Mouse (Mus musculus) hindbrain, embryonic 14.5 days (tissue): ENCODE data around the gene Defb45. TPM values are rescaled to one million over a fixed set of nuclear protein-coding genes. Genes with fewer than 3 reads are reported as not detected.

Source experiments
- ATAC-seq: fragments of 200-750 bp; cut with Nextera tagmentation; 2 replicates; pipeline ENCODE4 v1.8.0; 2017; ENCODE audit warnings: moderate number of reproducible peaks, mild to moderate bottlenecking, moderate TSS enrichment, moderate library complexity; ENCODE audit not compliant: low FRiP score
- DNase-seq: peaks from one replicate; pipeline ENCODE4 v3.0.0-alpha.2; 2015; ENCODE audit warnings: low spot score
- H3K27ac ChIP-seq: fragments of 300-500 bp; sonication (generic); 2 replicates; pipeline ENCODE4 v1.5.1; 2014; ENCODE audit warnings: mild to moderate bottlenecking, moderate library complexity
- H3K27me3 ChIP-seq: fragments of 300-500 bp; sonication (generic); 2 replicates; pipeline ENCODE4 v1.6.1; 2014; ENCODE audit warnings: mild to moderate bottlenecking, low read length, mixed read lengths; ENCODE audit not compliant: control insufficient read depth, insufficient read depth
- H3K36me3 ChIP-seq: fragments of 300-500 bp; sonication (generic); replicated peaks from 2 replicates; pipeline ENCODE4 v1.6.1; 2014; ENCODE audit not compliant: control insufficient read depth, insufficient read depth
- H3K4me1 ChIP-seq: fragments of 300-500 bp; sonication (generic); replicated peaks from 2 replicates; pipeline ENCODE4 v1.6.1; 2014; ENCODE audit warnings: antibody characterized with exemption, low read length, mixed read lengths; ENCODE audit not compliant: control insufficient read depth, insufficient read depth
- H3K4me2 ChIP-seq: fragments of 300-500 bp; sonication (generic); replicated peaks from 2 replicates; pipeline ENCODE4 v1.6.1; 2014; ENCODE audit warnings: mild to moderate bottlenecking, moderate library complexity
- H3K4me3 ChIP-seq: fragments of 300-500 bp; sonication (generic); replicated peaks from 2 replicates; pipeline ENCODE4 v1.5.1; 2014; ENCODE audit warnings: mild to moderate bottlenecking, low read length
- H3K9ac ChIP-seq: fragments of 300-500 bp; sonication (generic); 2 replicates; pipeline ENCODE4 v1.6.1; 2014
- H3K9me3 ChIP-seq: fragments of 300-500 bp; sonication (generic); 2 replicates; pipeline ENCODE4 v1.6.1; 2016; ENCODE audit warnings: low read length; ENCODE audit not compliant: control insufficient read depth
- whole genome bisulfite sequencing: fragments of 180-500 bp; shearing (Covaris S2); extraction: QIAGEN DNeasy Blood & Tissue Kit; methylation state at CpG from one replicate; pipeline ENCODE4 v1.1.7; 2014; 5-methylcytosine and 5-hydroxymethylcytosine counted together
- polyA plus RNA-seq: library from polyadenylated mRNA; unstranded; fragments of >200 nt; fragmentation: Nextera tagmentation; extraction: Ambion mirVana; gene quantifications from 2 replicates; pipeline ENCODE4 v1.2.1, GENCODE M21; 2014

The Defb45 gene
- polyA plus RNA-seq, 1 experiment from 2014 or later = not detected

- ATAC-seq (no peak), DNase-seq (no peak)
- Histone ChIP-seq H3K27ac (no peak overlapping the region), H3K9me3 (no peaks in the 10 kb centered on the region), H3K4me1 (no peaks in the 10 kb centered on the region), H3K4me2 (no peak overlapping the region), H3K9ac (no peak overlapping the region), H3K4me3 (no peak overlapping the region), H3K27me3 (no peaks in the 10 kb centered on the region), H3K36me3 (no peaks in the 10 kb centered on the region)
- whole genome bisulfite sequencing = 81% methylated on average over 6 of the region's 6 CpGs
These were observed 17.3 kb upstream of the Defb45 start for GRCm38 (mm10) chr2:152616470-152616869.

DNA sequence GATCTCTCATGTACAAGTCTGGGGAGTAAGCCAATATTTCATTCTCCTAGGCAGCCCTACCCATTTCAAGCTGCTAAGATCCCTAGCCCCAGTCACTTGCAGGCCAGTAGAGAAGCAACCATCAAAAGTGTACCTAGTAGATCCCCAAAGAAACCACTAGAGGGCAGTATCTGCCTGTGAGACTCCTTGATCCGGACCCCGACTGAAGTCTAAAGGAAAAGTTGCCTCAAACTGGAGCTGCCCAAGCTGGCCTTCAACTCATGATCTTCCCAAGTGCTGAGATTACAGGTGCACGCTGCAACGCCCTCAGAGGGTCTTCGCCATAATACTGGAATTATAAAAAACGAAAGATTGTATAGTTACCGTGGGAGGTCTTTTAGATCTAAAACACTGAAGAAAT lies 16.4 kb upstream of the Defb45 start:
- no peaks in the 10 kb centered on the region for H3K9me3 ChIP-seq
- H3K36me3 ChIP-seq = no peaks in the 10 kb centered on the region
- WGBS = 10% methylated on average over 7 of the region's 7 CpGs
- H3K9ac ChIP-seq = no peak overlapping the region
- H3K27me3 ChIP-seq = no peaks in the 10 kb centered on the region
- H3K27ac ChIP-seq = no peak overlapping the region
- no peak overlapping the region for H3K4me2 ChIP-seq
- H3K4me1 ChIP-seq = no peaks in the 10 kb centered on the region
- ATAC-seq (peak; percentile 40; the same call in 1 of the 2 replicates), DNase-seq (peak; percentile 93)
- H3K4me3 ChIP-seq = no peak overlapping the region

DNA sequence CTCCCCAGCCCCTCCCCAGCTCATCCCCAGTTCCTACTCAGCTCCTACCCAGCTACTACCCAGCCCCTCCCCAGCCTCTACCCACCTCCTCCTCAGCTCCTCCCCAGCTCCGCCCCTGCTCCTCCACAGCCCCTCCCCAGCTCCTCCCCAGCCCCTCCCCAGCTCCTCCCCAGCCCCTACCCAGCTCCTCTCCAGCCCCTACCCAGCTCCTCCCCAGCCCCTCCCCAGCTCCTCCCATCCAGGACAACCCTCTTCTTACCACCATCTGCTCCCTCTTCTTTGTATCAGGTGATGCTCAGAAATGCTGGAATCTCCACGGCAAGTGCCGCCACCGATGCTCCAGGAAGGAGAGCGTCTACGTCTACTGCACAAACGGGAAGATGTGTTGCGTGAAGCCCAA lies 13.0 kb upstream of the Defb45 start:
- H3K9ac ChIP-seq = no peak overlapping the region
- H3K4me3 ChIP-seq = no peak overlapping the region
- H3K9me3 ChIP-seq = no peaks in the 10 kb centered on the region
- no peaks in the 10 kb centered on the region for H3K36me3 ChIP-seq
- ATAC-seq (no peak), DNase-seq (no peak)
- H3K27me3 ChIP-seq = no peaks in the 10 kb centered on the region
- 34% methylated on average over 7 of the region's 8 CpGs for WGBS
- no peak overlapping the region for H3K27ac ChIP-seq
- no peaks in the 10 kb centered on the region for H3K4me1 ChIP-seq
- H3K4me2 ChIP-seq = no peak overlapping the region

- H3K27ac ChIP-seq = no peak overlapping the region
- DNase-seq = no peak
- H3K4me1 ChIP-seq = no peaks in the 10 kb centered on the region
- no peak overlapping the region for H3K4me3 ChIP-seq
- no peak overlapping the region for H3K4me2 ChIP-seq
- no peaks in the 10 kb centered on the region for H3K36me3 ChIP-seq
- WGBS = 83% methylated on average over 1 of the region's 1 CpGs
- H3K9me3 ChIP-seq = no peaks in the 10 kb centered on the region
- H3K9ac ChIP-seq = no peak overlapping the region
- ATAC-seq = no peak
- no peaks in the 10 kb centered on the region for H3K27me3 ChIP-seq
These were observed 9.5 kb upstream of the Defb45 start for GRCm38 (mm10) chr2:152608719-152609118.

- 72% methylated on average over 6 of the region's 6 CpGs for WGBS
- Histone ChIP-seq H3K36me3 (no peaks in the 10 kb centered on the region), H3K4me3 (no peak overlapping the region), H3K9ac (no peak overlapping the region), H3K27ac (no peak overlapping the region), H3K9me3 (no peaks in the 10 kb centered on the region), H3K27me3 (no peaks in the 10 kb centered on the region), H3K4me1 (no peaks in the 10 kb centered on the region), H3K4me2 (no peak overlapping the region)
- DNase-seq = no peak
- ATAC-seq = no peak
These were observed 8.5 kb upstream of the Defb45 start for GRCm38 (mm10) chr2:152607746-152608145.

DNA sequence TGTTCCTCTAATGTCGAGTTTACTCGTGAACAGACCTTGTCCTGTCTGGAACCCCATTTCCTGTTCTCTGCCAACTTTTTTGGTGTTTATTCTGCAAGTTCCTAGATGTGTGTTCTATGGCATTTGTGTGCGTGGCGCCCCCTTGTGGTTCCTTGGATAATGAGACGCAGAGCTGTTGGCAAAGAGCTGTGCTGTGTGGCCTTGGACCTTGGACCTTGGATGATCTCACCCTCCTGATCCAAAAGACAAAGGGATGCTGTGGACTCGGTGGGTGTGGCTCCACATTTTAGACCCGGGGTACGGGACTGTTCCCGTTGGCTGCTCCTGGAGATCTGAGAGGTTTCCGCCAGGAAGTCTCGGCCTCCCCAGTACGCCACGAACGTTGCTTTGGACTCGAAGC lies 4.9 kb upstream of the Defb45 start, which contains the start of gene Defb36:
Gene Defb36 (plus strand): TSS at position 271 of the 400 bp plus-strand sequence.
- no peak for ATAC-seq
- no peak within 1 kb of the TSS for H3K4me2 ChIP-seq
- 86% methylated on average over 15 of the region's 15 CpGs for WGBS

GRCm38 (mm10) chr2:152601275-152601960 lies 2.2 kb upstream of the Defb45 start:
- H3K27ac ChIP-seq = no peak overlapping the region
- no peak overlapping the region for H3K4me3 ChIP-seq
- 74% methylated on average over 4 of the region's 4 CpGs for WGBS
- no peak for DNase-seq
- H3K4me1 ChIP-seq = no peaks in the 10 kb centered on the region
- no peak overlapping the region for H3K9ac ChIP-seq
- no peaks in the 10 kb centered on the region for H3K9me3 ChIP-seq
- ATAC-seq = no peak
- no peak overlapping the region for H3K4me2 ChIP-seq
- H3K36me3 ChIP-seq = no peaks in the 10 kb centered on the region
- no peaks in the 10 kb centered on the region for H3K27me3 ChIP-seq

More for the DNA sequence above, 4.9 kb upstream of the Defb45 start, which contains the start of gene Defb36:
- Histone ChIP-seq H3K9ac (no peak within 1 kb of the TSS), H3K27me3 (no peaks in the 10 kb centered on the region), H3K4me1 (no peaks in the 10 kb centered on the region), H3K4me3 (no peak within 1 kb of the TSS), H3K9me3 (no peaks in the 10 kb centered on the region), H3K27ac (no peak within 1 kb of the TSS), H3K36me3 (no peaks in the 10 kb centered on the region)
- no peak for DNase-seq

GRCm38 (mm10) chr2:152600076-152600475 lies 877 bp upstream of the Defb45 start:
- H3K9me3 ChIP-seq = no peaks in the 10 kb centered on the region
- H3K27me3 ChIP-seq = no peaks in the 10 kb centered on the region
- H3K4me2 ChIP-seq = no peak overlapping the region
- no peaks in the 10 kb centered on the region for H3K36me3 ChIP-seq
- no peak overlapping the region for H3K4me3 ChIP-seq
- ATAC-seq = no peak
- H3K27ac ChIP-seq = no peak overlapping the region
- 76% methylated on average over 6 of the region's 6 CpGs for WGBS
- H3K4me1 ChIP-seq = no peaks in the 10 kb centered on the region
- DNase-seq = no peak
- H3K9ac ChIP-seq = no peak overlapping the region

DNA sequence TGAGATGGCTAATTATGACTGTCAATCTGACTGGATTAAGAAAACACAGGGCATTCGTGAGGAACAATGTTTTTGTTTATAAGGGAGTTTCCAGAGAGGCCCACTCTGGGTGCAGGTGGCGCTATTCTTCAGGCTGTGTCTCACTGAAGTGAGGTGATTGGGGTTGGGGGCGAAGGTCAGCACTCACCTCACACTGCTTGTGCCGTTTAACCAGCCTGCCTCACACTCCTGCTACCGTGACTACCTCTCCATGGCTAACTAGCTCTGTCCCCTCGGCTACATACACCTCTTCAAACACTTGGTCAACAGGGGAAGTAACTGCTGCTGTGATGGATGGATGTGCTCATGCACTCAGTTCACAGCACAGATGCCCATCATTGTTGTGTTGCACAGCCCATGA lies 10.2 kb downstream of the Defb45 start:
- no peak for ATAC-seq
- H3K27me3 ChIP-seq = no peaks in the 10 kb centered on the region
- no peaks in the 10 kb centered on the region for H3K36me3 ChIP-seq

GRCm38 (mm10) chr2:152588450-152588849 lies 10.7 kb downstream of the Defb45 start:
- Histone ChIP-seq H3K9me3 (no peaks in the 10 kb centered on the region), H3K27ac (no peak overlapping the region), H3K4me3 (no peak overlapping the region), H3K27me3 (no peaks in the 10 kb centered on the region), H3K4me2 (no peak overlapping the region), H3K9ac (no peak overlapping the region), H3K36me3 (no peaks in the 10 kb centered on the region), H3K4me1 (no peaks in the 10 kb centered on the region)
- ATAC-seq (no peak), DNase-seq (no peak)
- 55% methylated on average over 2 of the region's 2 CpGs for WGBS

More for the DNA sequence above, 10.2 kb downstream of the Defb45 start:
- H3K9ac ChIP-seq = no peak overlapping the region
- H3K4me3 ChIP-seq = no peak overlapping the region
- no peak for DNase-seq
- no peaks in the 10 kb centered on the region for H3K4me1 ChIP-seq
- no peak overlapping the region for H3K4me2 ChIP-seq
- WGBS = 55% methylated on average over 6 of the region's 6 CpGs
- H3K27ac ChIP-seq = no peak overlapping the region
- no peaks in the 10 kb centered on the region for H3K9me3 ChIP-seq
